Mouse (Mus musculus) embryonic facial prominence, embryonic 13.5 days (tissue): ENCODE measurements at regions not wholly inside any gene's neighbourhood (a gene's known extent, or its start where the extent isn't known, plus 50 kb on each side); places are given as distances from the start of the nearest gene placed in this dataset.

Experiments
- ATAC-seq: fragments of 200-750 bp; cut with Nextera tagmentation; 2 replicates; pipeline ENCODE4 v1.8.0; 2017; ENCODE audit warnings: low read depth; ENCODE audit not compliant: insufficient number of reproducible peaks, insufficient read depth, low FRiP score, low TSS enrichment
- H3K27ac ChIP-seq: fragments of 300-500 bp; sonication (generic); 2 replicates; pipeline ENCODE4 v1.5.1; 2015; ENCODE audit warnings: moderate library complexity, mild to moderate bottlenecking, inconsistent platforms
- H3K27me3 ChIP-seq: fragments of 300-500 bp; sonication (generic); 2 replicates; pipeline ENCODE4 v1.6.1; 2015; ENCODE audit warnings: mild to moderate bottlenecking, inconsistent platforms
- H3K36me3 ChIP-seq: fragments of 300-500 bp; sonication (generic); 2 replicates; pipeline ENCODE4 v1.6.1; 2015; ENCODE audit warnings: mild to moderate bottlenecking, inconsistent platforms
- H3K4me1 ChIP-seq: fragments of 300-500 bp; sonication (generic); 2 replicates; pipeline ENCODE4 v1.6.1; 2015; ENCODE audit warnings: inconsistent platforms
- H3K4me2 ChIP-seq: fragments of 300-500 bp; sonication (generic); 2 replicates; pipeline ENCODE4 v1.6.1; 2015; ENCODE audit warnings: moderate library complexity, mild to moderate bottlenecking, inconsistent platforms
- H3K4me3 ChIP-seq: fragments of 300-500 bp; sonication (generic); 2 replicates; pipeline ENCODE4 v1.5.1; 2015; ENCODE audit warnings: mild to moderate bottlenecking, inconsistent platforms
- H3K9ac ChIP-seq: fragments of 300-500 bp; sonication (generic); 2 replicates; pipeline ENCODE4 v1.6.1; 2015; ENCODE audit warnings: mild to moderate bottlenecking, inconsistent platforms
- H3K9me3 ChIP-seq: fragments of 300-500 bp; sonication (generic); 2 replicates; pipeline ENCODE4 v1.6.1; 2016; ENCODE audit warnings: inconsistent platforms
- WGBS: fragments of 180-500 bp; shearing (Covaris S2); methylation state at CpG from one replicate; pipeline ENCODE4 v1.1.7; 2015; ENCODE audit warnings: mixed read lengths; 5-methylcytosine and 5-hydroxymethylcytosine counted together

DNA sequence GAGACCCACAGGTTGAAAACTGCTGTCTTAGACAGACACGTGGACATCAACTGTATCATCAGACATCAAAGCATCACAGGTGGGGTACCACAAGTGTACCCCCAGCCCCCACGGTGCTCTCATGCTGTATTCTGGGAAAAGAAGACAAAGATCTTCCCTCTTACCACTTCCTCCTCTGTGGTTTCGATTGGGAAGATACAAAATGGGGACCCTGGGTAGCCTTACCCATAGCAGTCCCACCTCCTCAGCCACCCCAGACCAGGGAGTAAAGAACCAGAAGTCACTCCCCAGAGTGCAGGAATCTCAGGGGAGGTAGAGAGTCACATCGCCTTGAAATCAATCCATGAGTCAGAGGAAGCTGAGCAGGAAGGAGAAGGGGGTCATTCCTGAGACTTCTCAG lies 60.7 kb upstream of the Ctnnb1 start:
- H3K4me1 ChIP-seq = peaks cover 61% of the 10 kb centered on the region
- no peak overlapping the region for H3K27ac ChIP-seq
- ATAC-seq = no peak
- H3K4me3 ChIP-seq = no peak overlapping the region
- H3K4me2 ChIP-seq = no peak overlapping the region
- no peak overlapping the region for H3K9ac ChIP-seq
- H3K27me3 ChIP-seq = no peaks in the 10 kb centered on the region
- no peaks in the 10 kb centered on the region for H3K9me3 ChIP-seq
- WGBS = 77% methylated on average over 4 of the region's 4 CpGs
- H3K36me3 ChIP-seq = no peaks in the 10 kb centered on the region

DNA sequence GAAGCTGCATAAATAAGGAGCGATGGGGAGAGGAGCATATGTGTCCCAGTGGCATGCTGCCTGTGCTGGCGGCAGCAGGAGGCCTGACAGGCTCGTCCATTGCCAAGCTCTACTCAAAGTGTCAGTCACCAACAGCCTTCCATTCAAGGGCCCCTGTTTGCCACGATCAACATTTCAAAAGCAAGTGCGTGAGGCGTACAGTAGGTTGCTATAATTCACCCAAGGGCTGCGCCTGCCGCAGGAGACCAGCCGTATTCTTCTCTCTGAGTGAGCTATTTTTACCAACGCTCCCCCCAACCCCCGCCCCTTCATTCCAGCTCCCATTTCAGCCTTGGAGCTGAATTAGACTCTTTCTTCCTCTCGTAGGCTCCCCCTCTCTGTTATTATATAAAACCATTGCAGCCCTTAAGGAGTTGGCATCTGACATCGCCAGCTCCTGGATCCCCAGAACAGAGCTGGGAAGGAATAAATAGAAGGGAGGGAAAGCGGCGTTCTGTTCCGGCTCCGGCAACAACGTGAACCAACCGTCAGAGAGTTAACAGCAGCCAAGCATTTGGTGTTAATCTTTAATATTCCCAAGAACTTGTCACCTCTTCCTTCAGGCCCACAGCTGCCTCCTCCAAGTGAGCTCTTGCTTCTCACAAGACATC lies 59.5 kb upstream of the Ctnnb1 start:
- ATAC-seq = peak; percentile 52; the same call in 1 of the 2 replicates
- Histone ChIP-seq H3K36me3 (no peaks in the 10 kb centered on the region), H3K27ac (peak overlapping the region; percentile 94), H3K4me1 (peaks cover 59% of the 10 kb centered on the region), H3K4me2 (peak overlapping the region; percentile 53), H3K9me3 (no peaks in the 10 kb centered on the region), H3K4me3 (peak overlapping the region; percentile 19), H3K27me3 (no peaks in the 10 kb centered on the region), H3K9ac (peak overlapping the region; percentile 60)
- WGBS = 19% methylated on average over 19 of the region's 19 CpGs

DNA sequence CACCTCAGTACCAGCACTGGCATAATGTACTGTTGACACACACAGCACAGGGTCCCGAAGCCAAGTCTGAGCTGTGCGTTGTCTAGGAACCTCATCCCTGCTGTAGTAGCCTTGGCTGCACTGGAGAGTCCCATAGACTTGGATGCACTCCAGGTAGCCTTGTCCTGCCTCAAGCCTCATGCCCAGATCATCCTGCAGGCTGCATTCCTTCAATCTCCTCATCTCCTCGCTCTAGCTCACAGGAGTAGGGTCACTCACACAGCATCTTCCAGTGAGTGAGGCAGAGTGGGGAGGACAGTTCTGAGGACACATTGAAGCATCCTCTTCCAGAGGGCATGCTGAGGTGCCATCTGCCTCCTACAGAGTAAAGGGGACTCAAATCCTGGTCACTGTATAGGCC lies 55.7 kb upstream of the Ctnnb1 start:
- Histone ChIP-seq H3K36me3 (no peaks in the 10 kb centered on the region), H3K9me3 (no peaks in the 10 kb centered on the region), H3K4me2 (no peak overlapping the region), H3K4me3 (no peak overlapping the region), H3K4me1 (peaks cover 26% of the 10 kb centered on the region), H3K27me3 (no peaks in the 10 kb centered on the region), H3K9ac (no peak overlapping the region), H3K27ac (no peak overlapping the region)
- 93% methylated on average over 3 of the region's 3 CpGs for WGBS
- no peak for ATAC-seq

DNA sequence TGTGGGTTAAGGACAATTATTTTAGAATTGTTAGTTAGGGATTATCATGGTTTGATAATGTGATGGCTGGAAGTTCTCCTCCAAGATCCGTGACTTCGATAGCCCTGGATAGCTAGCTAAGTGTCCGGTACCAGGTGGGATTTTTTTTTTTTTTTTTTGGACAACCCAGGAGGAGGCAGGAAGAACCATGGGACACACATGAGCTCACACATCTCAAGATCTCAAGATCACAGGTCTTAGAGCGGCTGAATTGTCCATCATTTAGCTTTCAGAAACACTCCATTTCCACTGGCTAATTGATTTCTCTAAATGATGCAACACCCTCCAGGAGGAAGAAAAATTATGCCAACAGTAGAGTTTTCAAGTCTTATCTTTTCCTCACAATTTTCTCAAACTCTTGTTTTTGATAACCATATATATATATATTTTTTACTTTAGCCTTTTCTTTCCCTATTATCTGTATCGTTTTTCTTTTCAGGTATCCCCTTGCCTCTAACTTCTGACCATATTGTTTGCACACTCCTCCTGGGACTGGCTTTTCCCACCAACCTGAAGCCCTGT lies 54.5 kb upstream of the Ctnnb1 start:
- Histone ChIP-seq H3K4me2 (no peak overlapping the region), H3K27ac (no peak overlapping the region), H3K9ac (no peak overlapping the region), H3K4me1 (peaks cover 14% of the 10 kb centered on the region), H3K9me3 (no peaks in the 10 kb centered on the region), H3K27me3 (no peaks in the 10 kb centered on the region), H3K4me3 (no peak overlapping the region), H3K36me3 (no peaks in the 10 kb centered on the region)
- WGBS = 88% methylated on average over 5 of the region's 5 CpGs
- ATAC-seq = no peak

DNA sequence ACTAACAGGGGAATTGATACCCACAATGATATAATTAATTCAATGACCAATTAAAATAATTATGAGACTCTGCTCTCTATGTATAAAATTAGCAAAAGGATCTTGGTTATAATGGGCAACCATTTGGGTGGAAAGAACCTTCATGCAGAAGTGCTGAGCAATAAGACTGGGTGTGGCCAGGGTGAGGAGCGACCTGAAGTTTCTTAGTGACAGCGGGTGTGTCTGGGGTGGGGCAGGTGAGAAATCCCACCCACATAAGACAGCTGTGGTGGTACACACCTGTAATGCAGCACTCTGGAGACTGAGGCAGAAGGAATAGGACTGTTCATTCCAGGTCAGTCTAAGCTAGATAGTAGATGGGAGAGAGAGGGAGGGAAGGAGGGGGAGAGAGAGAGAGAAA lies 51.9 kb upstream of the Ctnnb1 start:
- Histone ChIP-seq H3K4me2 (no peak overlapping the region), H3K27me3 (no peaks in the 10 kb centered on the region), H3K27ac (no peak overlapping the region), H3K9me3 (no peaks in the 10 kb centered on the region), H3K9ac (no peak overlapping the region), H3K4me3 (no peak overlapping the region), H3K4me1 (no peaks in the 10 kb centered on the region), H3K36me3 (no peaks in the 10 kb centered on the region)
- ATAC-seq = no peak
- WGBS = 83% methylated on average over 2 of the region's 2 CpGs
